ENCODE assay signal across 12 mouse cellular contexts in genomic region chr16:58726680-58727476, GRCm38 (mm10). TPM values are rescaled to one million over a fixed set of nuclear protein-coding genes. Genes with fewer than 3 reads are reported as not detected.
DNase-seq lines count a peak whose midpoint lies in the region; ATAC-seq lines count a peak whose summit lies in the region.
"Had no signal": no experiment of that assay in that cellular context is flagged by ENCODE, and none has a peak within 500 bp of the region (broad histone marks: within the 10 kb centered on the region; RNA-seq: fewer than 3 reads in every experiment).

No protein-coding gene starts in this region.

- H3K9ac ChIP-seq in heart, embryonic 12.5 days, result no peak overlapping the region
- H3K9ac ChIP-seq in neural tube, embryonic 12.5 days, result no peak overlapping the region
- no peak overlapping the region for H3K9ac ChIP-seq in limb, embryonic 15.5 days
- H3K9ac ChIP-seq in stomach, embryonic 16.5 days (ENCODE audit: low read length), result no peak overlapping the region

- no peaks in the 10 kb centered on the region for H3K27me3 ChIP-seq in heart, embryonic 12.5 days (replicated peaks)
- no peaks in the 10 kb centered on the region for H3K27me3 ChIP-seq in neural tube, embryonic 12.5 days (replicated peaks)
- H3K27me3 ChIP-seq in limb, embryonic 15.5 days, result no peaks in the 10 kb centered on the region
- H3K27me3 ChIP-seq in stomach, embryonic 16.5 days (ENCODE audit: control insufficient read depth, insufficient read depth, low read length), result no peaks in the 10 kb centered on the region

- ATAC-seq in heart, embryonic 12.5 days (ENCODE audit: insufficient number of reproducible peaks, low FRiP score), result no peak
- ATAC-seq in neural tube, embryonic 12.5 days (ENCODE audit: low FRiP score, low read depth), result no peak
- no peak for ATAC-seq in limb, embryonic 15.5 days (ENCODE audit: insufficient number of reproducible peaks, low FRiP score, low TSS enrichment, low read depth)
- ATAC-seq in stomach, embryonic 16.5 days (ENCODE audit: insufficient read depth, low FRiP score), result no peak
- no peak for ATAC-seq in monocyte, adult 5-6 weeks (replicated peaks; ENCODE audit: insufficient number of reproducible peaks, low FRiP score, low TSS enrichment, poor library complexity, severe bottlenecking)

- H3K4me3 ChIP-seq in heart, embryonic 12.5 days, result peak overlapping the region; percentile 81; the same call in 1 of the 2 replicates
- H3K4me3 ChIP-seq in neural tube, embryonic 12.5 days, result no peak overlapping the region
- peak overlapping the region; percentile 74 for H3K4me3 ChIP-seq in limb, embryonic 15.5 days
- H3K4me3 ChIP-seq in stomach, embryonic 16.5 days (replicated peaks; ENCODE audit: low read length), result peak overlapping the region; percentile 68

- peaks cover 4% of the 10 kb centered on the region for H3K4me1 ChIP-seq in heart, embryonic 12.5 days (replicated peaks)
- H3K4me1 ChIP-seq in neural tube, embryonic 12.5 days, result peaks cover 7% of the 10 kb centered on the region; the same call in 1 of the 2 replicates
- peaks cover 6% of the 10 kb centered on the region for H3K4me1 ChIP-seq in limb, embryonic 15.5 days
- H3K4me1 ChIP-seq in stomach, embryonic 16.5 days (ENCODE audit: control insufficient read depth, insufficient read depth, low read length), result peaks cover 4% of the 10 kb centered on the region

- DNase-seq in heart, adult 9 months (ENCODE audit: low spot score in 2 of 2), result no peak
- DNase-seq in neural tube, embryonic 10.5 days (ENCODE audit: extremely low spot score, low spot score), result no peak
- no peak for DNase-seq in layer of hippocampus, adult 8-10 months (ENCODE audit: low spot score in 2 of 2)

- H3K9me3 ChIP-seq in heart, embryonic 12.5 days (replicated peaks), result no peaks in the 10 kb centered on the region
- H3K9me3 ChIP-seq in neural tube, embryonic 12.5 days, result no peaks in the 10 kb centered on the region
- no peaks in the 10 kb centered on the region for H3K9me3 ChIP-seq in limb, embryonic 15.5 days
- H3K9me3 ChIP-seq in stomach, embryonic 16.5 days (replicated peaks; ENCODE audit: control insufficient read depth, low read length), result no peaks in the 10 kb centered on the region

- 77% methylated on average over 11 of the region's 11 CpGs for WGBS in heart, embryonic 12.5 days
- 83% methylated on average over 11 of the region's 11 CpGs for WGBS in neural tube, embryonic 12.5 days
- WGBS in limb, embryonic 15.5 days, result 77% methylated on average over 11 of the region's 11 CpGs
- 73% methylated on average over 11 of the region's 11 CpGs for whole genome bisulfite sequencing in stomach, embryonic 16.5 days

- no peak overlapping the region for H3K27ac ChIP-seq in heart, embryonic 12.5 days (ENCODE audit: poor library complexity, severe bottlenecking)
- H3K27ac ChIP-seq in neural tube, embryonic 12.5 days, result no peak overlapping the region
- no peak overlapping the region for H3K27ac ChIP-seq in limb, embryonic 15.5 days
- H3K27ac ChIP-seq in stomach, embryonic 16.5 days (ENCODE audit: low read length), result no peak overlapping the region

- H3K36me3 ChIP-seq in heart, embryonic 12.5 days, result peaks cover 22% of the 10 kb centered on the region
- peaks cover 18% of the 10 kb centered on the region for H3K36me3 ChIP-seq in neural tube, embryonic 12.5 days
- H3K36me3 ChIP-seq in limb, embryonic 15.5 days, result peaks cover 20% of the 10 kb centered on the region
- H3K36me3 ChIP-seq in stomach, embryonic 16.5 days (ENCODE audit: control insufficient read depth, insufficient read depth, low read length), result peaks cover 8% of the 10 kb centered on the region; the same call in 1 of the 2 replicates

- no peak overlapping the region for H3K4me2 ChIP-seq in heart, embryonic 12.5 days
- H3K4me2 ChIP-seq in neural tube, embryonic 12.5 days (replicated peaks), result peak overlapping the region; percentile 69; the same call in 1 of the 2 replicates
- peak overlapping the region; percentile 43 for H3K4me2 ChIP-seq in limb, embryonic 15.5 days
- H3K4me2 ChIP-seq in stomach, embryonic 16.5 days (ENCODE audit: low read depth, low read length), result peak overlapping the region; percentile 62

RNA-seq across cellular contexts. Expression of gene Cldnd1, which starts 0.8 kb away (rescaled TPM):
- 111 and 112 TPM in 2 replicates for polyA plus RNA-seq in heart, embryonic 12.5 days (2016; fragmentation: Nextera tagmentation; extraction: Ambion mirVana)
- polyA plus RNA-seq in neural tube, embryonic 12.5 days (2016; fragmentation: Nextera tagmentation; extraction: Ambion mirVana), result 113 and 121 TPM in 2 replicates
- 138 and 147 TPM in 2 replicates for polyA plus RNA-seq in limb, embryonic 15.5 days (2015; fragmentation: Nextera tagmentation; extraction: Ambion mirVana)
- 125 and 138 TPM in 2 replicates for polyA plus RNA-seq in stomach, embryonic 16.5 days (2015; fragmentation: Nextera tagmentation; extraction: Ambion mirVana)
- 14.5 to 60.0 TPM (median 53.1 TPM) in 3 replicates for total RNA-seq in monocyte, adult 5-6 weeks (2017)
- 100 to 1,000 TPM in 2 of 4 experiments, 10 to 100 TPM in 2; 87.9 to 106 (median 100) TPM for total RNA-seq in layer of hippocampus, adult 8-10 months (2022)

RNA-seq across cellular contexts. Expression of gene Gpr15, which starts 8.0 kb away (rescaled TPM):
- polyA plus RNA-seq in heart, embryonic 12.5 days (2016; fragmentation: Nextera tagmentation; extraction: Ambion mirVana), result not detected in 2 replicates
- polyA plus RNA-seq in neural tube, embryonic 12.5 days (2016; fragmentation: Nextera tagmentation; extraction: Ambion mirVana), result not detected in 2 replicates
- polyA plus RNA-seq in limb, embryonic 15.5 days (2015; fragmentation: Nextera tagmentation; extraction: Ambion mirVana), result not detected in 2 replicates
- polyA plus RNA-seq in stomach, embryonic 16.5 days (2015; fragmentation: Nextera tagmentation; extraction: Ambion mirVana), result 0.14 TPM in 1 of 2 replicates, not detected in the other
- 1.7 TPM in 1 of 3 replicates, not detected in the others for total RNA-seq in monocyte, adult 5-6 weeks (2017)
- not detected for total RNA-seq in layer of hippocampus, adult 8-10 months (2022)
- total RNA-seq: adrenal gland, postnatal 25 days; ES-E14 had no signal
- polyA plus RNA-seq: embryonic facial prominence, embryonic 11.5 days; small intestine, adult 2 months had no signal

RNA-seq across cellular contexts. Expression of gene Olfr172, which starts 36.1 kb away (rescaled TPM):
- not detected in 2 replicates for polyA plus RNA-seq in heart, embryonic 12.5 days (2016; fragmentation: Nextera tagmentation; extraction: Ambion mirVana)
- not detected in 2 replicates for polyA plus RNA-seq in neural tube, embryonic 12.5 days (2016; fragmentation: Nextera tagmentation; extraction: Ambion mirVana)
- not detected in 2 replicates for polyA plus RNA-seq in limb, embryonic 15.5 days (2015; fragmentation: Nextera tagmentation; extraction: Ambion mirVana)
- polyA plus RNA-seq in stomach, embryonic 16.5 days (2015; fragmentation: Nextera tagmentation; extraction: Ambion mirVana), result not detected in 2 replicates
- total RNA-seq in monocyte, adult 5-6 weeks (2017), result not detected in 3 replicates
- not detected for total RNA-seq in layer of hippocampus, adult 8-10 months (2022)
- total RNA-seq: adrenal gland, postnatal 25 days; ES-E14 had no signal
- polyA plus RNA-seq: embryonic facial prominence, embryonic 11.5 days; small intestine, adult 2 months had no signal

RNA-seq across cellular contexts. Expression of gene Cpox, which starts 56.8 kb away (rescaled TPM):
- polyA plus RNA-seq in heart, embryonic 12.5 days (2016; fragmentation: Nextera tagmentation; extraction: Ambion mirVana), result 39.9 and 48.0 TPM in 2 replicates
- polyA plus RNA-seq in neural tube, embryonic 12.5 days (2016; fragmentation: Nextera tagmentation; extraction: Ambion mirVana), result 19.9 and 20.9 TPM in 2 replicates
- polyA plus RNA-seq in limb, embryonic 15.5 days (2015; fragmentation: Nextera tagmentation; extraction: Ambion mirVana), result 25.3 and 30.0 TPM in 2 replicates
- 40.4 and 41.1 TPM in 2 replicates for polyA plus RNA-seq in stomach, embryonic 16.5 days (2015; fragmentation: Nextera tagmentation; extraction: Ambion mirVana)
- total RNA-seq in monocyte, adult 5-6 weeks (2017), result 7.1 to 14.9 TPM (median 10.7 TPM) in 3 replicates
- 10 to 100 TPM; 45.1 to 57.0 (median 52.8) TPM for total RNA-seq in layer of hippocampus, adult 8-10 months (2022)
